Mouse (Mus musculus): ENCODE results near the gene Cenph. TPM values are rescaled to one million over a fixed set of nuclear protein-coding genes. Genes with fewer than 3 reads are reported as not detected.

The Cenph gene
- polyA plus RNA-seq, 1 experiment: 3.0 TPM

- Histone ChIP-seq H3ac (ENCODE audit: control insufficient read depth, insufficient read length) (no peak overlapping the region), H3K4me3 (no peak overlapping the region), H3K27me3 (ENCODE audit: control insufficient read depth, insufficient read depth, insufficient read length) (no peaks in the 10 kb centered on the region), H3K79me2 (ENCODE audit: control insufficient read depth, insufficient read depth) (peaks cover 75% of the 10 kb centered on the region), H3K36me3 (ENCODE audit: control insufficient read depth, insufficient read depth) (peaks cover 29% of the 10 kb centered on the region), H3K4me2 (ENCODE audit: low read depth) (no peak overlapping the region)
- TF ChIP-seq REST (IDR thresholded peaks at IDR 0.05; ENCODE audit: insufficient read depth, insufficient read length) (no peak), TCF3 (IDR thresholded peaks at IDR 0.05; ENCODE audit: insufficient read length, low read depth) (no peak), SRF (IDR thresholded peaks at IDR 0.05; ENCODE audit: control insufficient read depth, insufficient read length, low read depth) (no peak), MYOD1 (IDR thresholded peaks at IDR 0.05; ENCODE audit: control insufficient read depth in 1 of 3, insufficient read length in 2 of 3, low read depth in 2 of 3) (no peak), MYOG (IDR thresholded peaks at IDR 0.05; ENCODE audit: control insufficient read depth in 1 of 3, insufficient read depth in 1 of 3, insufficient read length in 2 of 3, low read depth in 2 of 3) (no peak), E2F4 (IDR thresholded peaks at IDR 0.05; ENCODE audit: insufficient read depth) (no peak), TCF12 (IDR thresholded peaks at IDR 0.05; ENCODE audit: insufficient read depth, poor library complexity, severe bottlenecking) (no peak)
These were observed 47.6 kb downstream of the Cenph start for GRCm38 (mm10) chr13:100728086-100728485.

DNA sequence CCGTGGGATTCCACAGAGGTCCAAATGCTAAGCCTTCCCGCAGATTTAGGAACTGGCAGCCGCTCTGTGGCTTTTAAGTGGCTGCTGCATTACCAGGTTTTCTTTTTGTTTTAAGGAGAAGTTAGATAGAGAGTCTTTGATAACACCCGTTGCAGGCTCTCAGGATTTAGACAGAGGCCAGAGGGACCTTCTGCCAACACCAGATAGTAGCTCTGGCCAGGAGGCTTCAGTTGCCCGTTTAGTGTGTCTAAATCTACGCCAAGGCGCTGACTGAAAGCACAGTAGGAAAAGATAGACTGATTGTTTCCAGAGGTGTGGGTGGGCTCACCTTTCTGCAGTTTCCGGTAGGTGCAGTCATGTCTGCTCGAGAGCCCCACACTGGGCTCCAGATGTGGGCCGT lies 50.5 kb downstream of the Cenph start:
- Histone ChIP-seq H3K79me2 (ENCODE audit: control insufficient read depth, insufficient read depth) (peaks cover 76% of the 10 kb centered on the region), H3K4me2 (ENCODE audit: low read depth) (no peak overlapping the region), H3K36me3 (ENCODE audit: control insufficient read depth, insufficient read depth) (peaks cover 38% of the 10 kb centered on the region), H3K4me3 (no peak overlapping the region), H3ac (ENCODE audit: control insufficient read depth, insufficient read length) (no peak overlapping the region), H3K27me3 (ENCODE audit: control insufficient read depth, insufficient read depth, insufficient read length) (no peaks in the 10 kb centered on the region)
- TF ChIP-seq TCF12 (IDR thresholded peaks at IDR 0.05; ENCODE audit: insufficient read depth, poor library complexity, severe bottlenecking) (no peak), REST (IDR thresholded peaks at IDR 0.05; ENCODE audit: insufficient read depth, insufficient read length) (no peak), SRF (IDR thresholded peaks at IDR 0.05; ENCODE audit: control insufficient read depth, insufficient read length, low read depth) (no peak), CEBPB (IDR thresholded peaks at IDR 0.05; ENCODE audit: insufficient read depth, poor library complexity, severe bottlenecking) (no peak), USF1 (IDR thresholded peaks at IDR 0.05; ENCODE audit: low read depth) (no peak), POLR2AphosphoS2 (IDR thresholded peaks at IDR 0.05; ENCODE audit: insufficient read length, low read depth) (no peak), TCF3 (IDR thresholded peaks at IDR 0.05; ENCODE audit: insufficient read length, low read depth) (no peak), E2F4 (IDR thresholded peaks at IDR 0.05; ENCODE audit: insufficient read depth) (no peak), MAX (IDR thresholded peaks at IDR 0.05; ENCODE audit: low read depth) (no peak), MYOG (IDR thresholded peaks at IDR 0.05; ENCODE audit: control insufficient read depth in 1 of 3, insufficient read depth in 1 of 3, insufficient read length in 2 of 3, low read depth in 2 of 3) (no peak), MYOD1 (IDR thresholded peaks at IDR 0.05; ENCODE audit: control insufficient read depth in 1 of 3, insufficient read length in 2 of 3, low read depth in 2 of 3) (no peak), POLR2A (IDR thresholded peaks at IDR 0.05; ENCODE audit: insufficient read length, low read depth) (no peak)

DNA sequence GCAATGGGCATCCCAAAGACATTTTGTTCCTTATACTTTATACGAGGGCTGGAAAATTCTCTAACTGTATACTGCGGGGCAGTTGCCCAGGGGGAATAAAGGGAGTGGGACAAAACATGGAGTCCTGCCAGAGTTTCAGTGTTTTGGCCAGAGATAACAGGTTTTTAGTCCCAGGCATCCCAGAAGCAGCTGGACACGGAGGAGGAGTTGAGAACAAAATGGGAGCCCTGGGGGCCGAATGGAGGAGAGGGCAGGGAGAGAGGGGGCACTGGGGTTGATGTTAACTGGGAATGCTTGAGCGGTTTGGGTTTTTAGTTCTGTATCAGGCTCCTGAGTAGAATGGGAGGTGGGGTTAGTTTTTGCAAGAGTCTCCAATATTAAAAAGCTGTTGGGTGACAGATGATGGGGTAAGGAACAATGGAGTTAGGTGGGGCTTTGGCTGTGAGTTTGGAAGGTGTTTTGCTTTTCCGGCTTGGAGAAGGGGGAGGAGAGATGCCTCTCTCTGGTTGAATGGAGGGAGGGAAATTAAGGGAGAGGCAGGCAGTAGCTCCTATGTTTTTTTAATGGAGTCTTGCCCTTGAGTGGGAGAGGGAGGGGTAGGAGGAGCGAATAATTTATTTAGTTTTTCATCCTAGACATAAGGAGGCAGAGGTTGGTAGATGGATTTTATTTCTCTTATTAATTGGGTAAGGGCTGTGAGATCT lies 51.5 kb downstream of the Cenph start:
- no peaks in the 10 kb centered on the region for H3K27me3 ChIP-seq (ENCODE audit: control insufficient read depth, insufficient read depth, insufficient read length)
- no peak overlapping the region for H3ac ChIP-seq (ENCODE audit: control insufficient read depth, insufficient read length)
- H3K79me2 ChIP-seq (ENCODE audit: control insufficient read depth, insufficient read depth): peaks cover 66% of the 10 kb centered on the region
- H3K36me3 ChIP-seq (ENCODE audit: control insufficient read depth, insufficient read depth): peaks cover 38% of the 10 kb centered on the region
- no peak overlapping the region for H3K4me2 ChIP-seq (ENCODE audit: low read depth)
- TF ChIP-seq POLR2A (IDR thresholded peaks at IDR 0.05; ENCODE audit: insufficient read length, low read depth) (no peak), SRF (IDR thresholded peaks at IDR 0.05; ENCODE audit: control insufficient read depth, insufficient read length, low read depth) (no peak), CEBPB (IDR thresholded peaks at IDR 0.05; ENCODE audit: insufficient read depth, poor library complexity, severe bottlenecking) (no peak), E2F4 (IDR thresholded peaks at IDR 0.05; ENCODE audit: insufficient read depth) (no peak), MYOD1 (IDR thresholded peaks at IDR 0.05; ENCODE audit: control insufficient read depth in 1 of 3, insufficient read length in 2 of 3, low read depth in 2 of 3) (no peak), TCF3 (IDR thresholded peaks at IDR 0.05; ENCODE audit: insufficient read length, low read depth) (no peak), USF1 (IDR thresholded peaks at IDR 0.05; ENCODE audit: low read depth) (no peak), TCF12 (IDR thresholded peaks at IDR 0.05; ENCODE audit: insufficient read depth, poor library complexity, severe bottlenecking) (no peak), POLR2AphosphoS2 (IDR thresholded peaks at IDR 0.05; ENCODE audit: insufficient read length, low read depth) (no peak)
- H3K4me3 ChIP-seq: no peak overlapping the region

- Histone ChIP-seq H3ac (ENCODE audit: control insufficient read depth, insufficient read length) (no peak overlapping the region), H3K27me3 (ENCODE audit: control insufficient read depth, insufficient read depth, insufficient read length) (no peaks in the 10 kb centered on the region), H3K4me3 (no peak overlapping the region), H3K4me2 (ENCODE audit: low read depth) (no peak overlapping the region), H3K36me3 (ENCODE audit: control insufficient read depth, insufficient read depth) (peaks cover 42% of the 10 kb centered on the region), H3K79me2 (ENCODE audit: control insufficient read depth, insufficient read depth) (peaks cover 41% of the 10 kb centered on the region)
- TF ChIP-seq MYOG (IDR thresholded peaks at IDR 0.05; ENCODE audit: control insufficient read depth in 1 of 3, insufficient read depth in 1 of 3, insufficient read length in 2 of 3, low read depth in 2 of 3) (no peak), TCF3 (IDR thresholded peaks at IDR 0.05; ENCODE audit: insufficient read length, low read depth) (no peak), POLR2AphosphoS2 (IDR thresholded peaks at IDR 0.05; ENCODE audit: insufficient read length, low read depth) (no peak), TCF12 (IDR thresholded peaks at IDR 0.05; ENCODE audit: insufficient read depth, poor library complexity, severe bottlenecking) (no peak), POLR2A (IDR thresholded peaks at IDR 0.05; ENCODE audit: insufficient read length, low read depth) (no peak), REST (IDR thresholded peaks at IDR 0.05; ENCODE audit: insufficient read depth, insufficient read length) (no peak), SRF (IDR thresholded peaks at IDR 0.05; ENCODE audit: control insufficient read depth, insufficient read length, low read depth) (no peak), CEBPB (IDR thresholded peaks at IDR 0.05; ENCODE audit: insufficient read depth, poor library complexity, severe bottlenecking) (no peak), MAX (IDR thresholded peaks at IDR 0.05; ENCODE audit: low read depth) (no peak), USF1 (IDR thresholded peaks at IDR 0.05; ENCODE audit: low read depth) (no peak), MYOD1 (IDR thresholded peaks at IDR 0.05; ENCODE audit: control insufficient read depth in 1 of 3, insufficient read length in 2 of 3, low read depth in 2 of 3) (no peak), E2F4 (IDR thresholded peaks at IDR 0.05; ENCODE audit: insufficient read depth) (no peak)
These were observed 54.0 kb downstream of the Cenph start for GRCm38 (mm10) chr13:100721656-100722055.
